Mouse (Mus musculus): ENCODE measurements at regions not wholly inside any gene's neighbourhood (a gene's known extent, or its start where the extent isn't known, plus 50 kb on each side); places are given as distances from the start of the nearest gene placed in this dataset.

- no peak for TF ChIP-seq POLR2AphosphoS2 (IDR thresholded peaks at IDR 0.05; ENCODE audit: low read depth, low read length)
- no peak for TF ChIP-seq MAFK (IDR thresholded peaks at IDR 0.05; ENCODE audit: insufficient replicate concordance, low read length)
- no peak for TF ChIP-seq CTCF (conservative IDR thresholded peaks at IDR 0.05 in 1 of 2, IDR thresholded peaks at IDR 0.05 in 1 of 2; ENCODE audit: low read depth in 2 of 2, low read length in 2 of 2)
- no peak for TF ChIP-seq ZC3H11A (IDR thresholded peaks at IDR 0.05; ENCODE audit: low read depth, low read length)
- TF ChIP-seq SIN3A (IDR thresholded peaks at IDR 0.05; ENCODE audit: low read length): no peak
- no peak for TF ChIP-seq POLR2A (IDR thresholded peaks at IDR 0.05; ENCODE audit: low read depth, low read length)
- no peak for TF ChIP-seq ZMIZ1 (IDR thresholded peaks at IDR 0.05; ENCODE audit: low read depth, low read length)
- TF ChIP-seq MAX (IDR thresholded peaks at IDR 0.05; ENCODE audit: low read length): no peak
- TF ChIP-seq NELFE (IDR thresholded peaks at IDR 0.05; ENCODE audit: low read depth, low read length): no peak
- no peak for TF ChIP-seq ETS1 (conservative IDR thresholded peaks at IDR 0.05; ENCODE audit: low read depth, low read length)
- no peak for TF ChIP-seq EP300 (IDR thresholded peaks at IDR 0.05; ENCODE audit: low read length)
- TF ChIP-seq USF2 (conservative IDR thresholded peaks at IDR 0.05; ENCODE audit: low read depth, low read length): no peak
Measured at GRCm38 (mm10) chr14:104210719-104211118, 257.1 kb downstream of the Pou4f1 start.

Data from CH12.LX (cell line).